Mouse (Mus musculus) 3T3-L1 (cell line): ENCODE results near the gene Phc3.
"Not testable (repeated sequence)": the region's sequence is repeated elsewhere in the genome, so short reads cannot be mapped to it uniquely, and the experiment has no call there.

Experiments used
- DNase-seq: peaks from one replicate; pipeline ENCODE4 v3.0.0-alpha.2; 2015; ENCODE audit warnings: low read depth, low spot score

Gene Phc3

DNA sequence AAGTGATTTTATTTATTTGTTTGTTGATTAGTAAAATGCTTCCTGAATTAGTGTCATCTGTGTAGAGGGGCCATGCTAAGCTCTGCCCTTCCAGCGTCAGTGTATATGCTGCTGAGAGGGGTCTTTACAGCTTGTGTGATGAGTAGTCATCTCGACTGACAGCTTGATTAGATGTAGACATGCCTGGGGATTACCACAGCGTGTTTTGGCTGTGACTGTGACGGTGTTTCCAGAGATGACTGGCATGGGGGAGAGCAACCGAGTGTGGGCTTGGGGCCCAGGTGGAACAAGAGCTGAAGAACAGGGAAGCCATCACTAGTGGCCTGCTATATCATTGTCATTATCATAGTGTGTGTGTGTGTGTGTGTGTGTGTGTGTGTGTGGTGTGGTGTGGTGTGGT, 100.6 kb downstream of the Phc3 start:
- DNase-seq = no peak

DNA sequence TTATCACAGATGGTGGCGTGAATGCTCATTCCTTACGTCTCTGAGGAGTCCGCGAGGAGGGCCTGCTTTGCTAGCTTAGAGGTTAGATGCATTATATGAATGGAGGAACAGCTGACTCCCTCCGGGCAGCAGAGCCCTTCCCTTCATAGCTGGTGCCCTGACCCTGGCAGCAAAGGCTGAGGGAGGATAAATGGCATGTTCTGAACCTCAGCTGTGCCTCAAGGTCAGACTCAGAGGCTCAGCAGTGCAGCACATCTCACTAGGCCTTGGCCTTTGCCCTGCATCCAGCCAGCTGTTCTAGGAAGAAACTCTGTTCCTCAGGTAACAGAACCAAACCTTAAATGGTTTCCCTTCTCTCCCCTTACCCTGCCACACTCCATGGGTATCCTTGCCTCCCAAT, 101.0 kb downstream of the Phc3 start:
- DNase-seq = no peak

DNA sequence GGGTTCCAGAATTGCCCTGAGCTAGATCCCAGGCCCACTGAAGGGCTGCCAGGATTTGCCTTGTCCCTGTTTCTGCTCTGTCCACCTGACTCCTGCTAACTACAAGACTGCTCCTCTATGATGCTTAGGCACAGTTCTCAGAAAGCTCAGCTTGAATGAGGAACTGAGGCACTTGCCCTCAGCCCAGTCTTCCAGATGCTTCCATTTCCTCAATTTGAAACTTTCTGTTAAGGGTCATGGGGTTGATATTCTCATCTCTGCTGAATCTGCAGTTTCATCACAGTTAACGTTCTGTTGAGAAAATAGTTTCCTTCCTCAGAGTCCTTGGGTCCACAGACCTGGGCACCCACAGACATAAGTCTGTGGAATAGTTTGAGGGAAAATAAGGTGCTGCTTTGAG, 104.6 kb downstream of the Phc3 start:
- no peak for DNase-seq

DNA sequence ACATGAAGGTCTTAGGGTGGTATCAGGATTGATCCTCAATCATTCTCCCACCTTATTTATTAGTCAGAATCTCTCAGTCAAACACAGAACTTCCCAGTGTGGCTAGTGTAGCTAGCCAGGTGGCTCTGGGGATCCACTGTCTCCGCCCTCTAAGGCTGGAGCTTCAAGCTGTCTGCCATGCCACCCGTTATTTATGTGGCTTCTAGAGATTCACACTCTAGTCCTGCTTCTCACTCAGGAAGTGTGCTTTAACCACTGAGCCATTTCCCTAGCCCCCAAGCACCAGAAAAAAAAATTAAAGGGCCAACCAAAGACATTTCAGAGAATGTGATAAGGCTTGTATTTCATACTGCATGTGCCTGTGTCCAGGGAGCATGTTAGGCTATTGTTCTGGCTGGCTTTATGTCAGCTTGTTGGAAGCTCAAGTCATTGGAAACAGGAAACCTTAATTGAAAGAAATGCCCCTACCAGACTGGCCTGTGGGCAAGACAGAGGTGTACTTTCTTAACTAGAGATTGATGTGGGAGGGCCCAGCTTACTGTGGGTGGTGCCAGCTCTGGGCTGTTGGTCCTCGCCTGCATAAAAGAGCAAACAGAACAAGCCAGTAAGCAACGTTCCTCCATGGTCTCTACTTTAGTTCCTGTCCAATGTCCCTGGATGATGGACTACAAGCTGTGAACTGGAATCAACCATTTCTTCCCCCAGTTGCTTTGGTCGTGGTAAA, 105.3 kb downstream of the Phc3 start:
- no peak for DNase-seq

DNA sequence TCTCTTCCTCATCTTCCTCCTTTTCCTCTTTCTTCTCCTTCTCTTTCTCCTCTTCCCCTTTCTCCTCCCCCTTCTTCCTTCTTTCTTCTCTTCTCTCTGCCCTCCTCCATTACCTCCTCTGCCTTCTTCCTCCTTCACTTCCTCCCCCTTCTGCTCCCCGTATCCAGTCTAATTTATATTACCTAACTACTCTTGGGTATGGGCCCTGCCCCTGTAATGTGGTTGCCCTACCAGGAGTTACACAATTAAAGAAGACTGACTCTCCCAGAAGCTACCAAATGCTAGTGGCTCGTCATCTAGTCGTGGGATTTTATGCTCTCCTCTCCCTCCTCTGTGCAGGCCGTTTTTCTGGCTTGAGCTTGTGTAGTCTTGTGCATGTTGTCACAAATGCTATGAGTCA, 108.5 kb downstream of the Phc3 start:
- DNase-seq = no peak

DNA sequence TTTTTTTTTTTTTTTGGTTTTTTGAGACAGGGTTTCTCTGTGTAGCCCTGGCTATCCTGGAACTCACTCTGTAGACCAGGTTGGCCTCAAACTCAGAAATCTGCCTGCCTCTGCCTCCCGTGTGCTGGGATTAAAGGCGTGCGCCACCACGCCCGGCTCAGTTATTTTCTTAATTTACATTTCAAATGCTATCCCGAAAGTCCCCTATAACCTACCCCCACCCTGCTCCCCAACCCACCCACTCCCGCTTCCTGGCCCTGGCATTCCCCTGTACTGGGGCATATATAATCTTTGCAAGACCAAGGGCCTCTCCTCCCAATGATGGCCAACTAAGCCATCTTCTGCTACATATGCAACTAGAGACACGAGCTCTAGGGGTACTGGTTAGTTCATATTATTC, 109.6 kb downstream of the Phc3 start:
- DNase-seq = not testable (repeated sequence)

DNA sequence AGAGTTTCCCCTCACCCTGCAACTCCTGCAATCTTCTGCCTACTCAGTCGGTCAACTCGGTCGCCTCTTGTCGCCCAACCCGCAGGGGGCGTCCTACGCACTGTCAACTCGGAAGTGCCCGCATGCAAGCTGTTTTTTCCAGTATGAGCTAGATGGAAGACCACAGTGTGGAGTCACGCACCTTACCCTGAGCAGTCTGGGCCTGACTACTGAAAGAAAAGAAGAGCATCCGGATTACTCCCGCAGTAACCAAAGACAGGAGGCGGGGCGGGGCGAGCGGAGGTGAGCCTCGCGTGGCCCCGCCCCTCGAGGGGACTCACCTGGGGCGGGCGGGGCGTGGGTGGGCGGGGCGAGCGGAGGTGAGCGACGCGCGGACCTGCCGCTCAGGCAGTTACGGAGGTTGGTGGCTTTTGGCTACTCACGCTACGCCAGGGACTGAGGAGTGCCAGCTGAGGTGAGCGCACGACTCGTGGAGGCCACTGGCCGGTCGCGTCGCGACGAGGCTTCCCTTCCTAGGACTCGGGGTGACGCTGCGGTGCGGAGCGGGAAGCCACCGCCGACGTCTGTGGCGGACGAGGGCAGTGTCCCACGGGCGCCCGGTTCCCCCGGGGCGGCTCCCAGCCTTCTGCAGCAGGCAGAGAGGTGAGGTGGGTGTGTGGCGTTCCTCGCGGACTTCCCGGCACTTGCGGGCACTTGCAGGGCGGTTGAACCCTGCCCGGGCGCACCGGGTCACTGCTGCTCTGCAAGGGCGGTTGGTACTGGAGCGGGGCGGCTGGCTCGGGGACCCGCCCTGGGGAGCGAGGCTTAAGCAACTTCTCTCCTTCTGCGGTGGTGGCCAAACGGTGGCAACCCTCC, 113.4 kb downstream of the Phc3 start, which contains the start of gene Gpr160:
TSS of gene Gpr160 (plus strand) at position 347 of the 855 bp plus-strand sequence.
- DNase-seq = no peak

DNA sequence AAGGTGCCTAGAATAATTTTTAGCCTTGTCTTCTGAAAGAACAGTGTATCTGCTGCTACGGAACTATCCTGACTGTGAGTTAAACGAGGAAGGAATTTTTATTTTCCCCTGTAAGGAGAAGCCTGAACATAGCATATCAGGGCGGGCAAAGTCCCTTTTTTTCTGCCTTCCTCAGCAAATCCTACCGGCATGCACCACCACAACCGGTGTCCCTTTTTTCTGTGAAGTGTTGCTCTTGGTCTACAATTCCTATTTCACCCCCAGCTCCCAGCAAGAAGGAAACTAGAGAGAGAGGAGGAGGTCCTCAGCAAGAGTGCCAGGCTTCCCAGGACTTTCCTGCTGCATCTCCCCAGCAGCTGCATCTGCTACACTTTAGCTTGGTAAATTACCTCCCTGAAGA, 115.6 kb downstream of the Phc3 start:
- no peak for DNase-seq

DNA sequence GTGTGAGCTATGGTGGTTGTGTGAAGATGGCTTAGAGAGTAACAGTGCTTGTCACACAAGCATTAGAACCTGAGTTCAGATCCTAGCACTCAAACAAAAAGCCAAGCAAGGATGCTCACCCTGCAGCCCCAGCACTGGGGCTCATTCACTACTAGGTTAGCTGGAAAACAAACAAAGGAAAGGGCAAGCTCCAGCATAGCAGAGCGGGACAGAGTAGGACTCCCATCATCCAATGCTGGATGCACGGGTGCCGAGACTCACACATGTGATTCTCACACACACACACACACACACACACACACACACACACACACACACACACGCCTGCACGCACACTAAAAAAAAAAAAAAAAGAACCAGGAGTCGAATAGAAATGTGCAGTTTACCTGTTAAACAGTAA, 117.8 kb downstream of the Phc3 start:
- no peak for DNase-seq
